In genomic region chr8:71966411-71966810, GRCm38 (mm10) we compare ENCODE assay signal across 23 mouse cellular contexts. TPM values are rescaled to one million over a fixed set of nuclear protein-coding genes. Genes with fewer than 3 reads are reported as not detected.
DNase-seq lines count a peak whose midpoint lies in the region; ATAC-seq and TF ChIP-seq lines count a peak whose summit lies in the region.
"Had no signal": no experiment of that assay in that cellular context is flagged by ENCODE, and none has a peak within 500 bp of the region (broad histone marks: within the 10 kb centered on the region; RNA-seq: fewer than 3 reads in every experiment).

No protein-coding gene starts in this region.

- CTCF ChIA-PET in Patski (lab: Charles Lee): interaction anchor here (1.0 to 1.3 kb wide), 2 partner anchors 13 to 32 kb away, joined by 3 read pairs; no protein-coding TSS in a partner anchor

- H3K9me3 ChIP-seq in forebrain, postnatal 0 days (ENCODE audit: low read length): no peaks in the 10 kb centered on the region
- H3K9me3 ChIP-seq in forebrain, embryonic 14.5 days (replicated peaks; ENCODE audit: control insufficient read depth, low read length): peaks cover 12% of the 10 kb centered on the region
- H3K9me3 ChIP-seq: forebrain, embryonic 15.5 days; liver, embryonic 13.5 days had no signal

- H3K4me2 ChIP-seq in forebrain, postnatal 0 days (ENCODE audit: low read depth): no peak overlapping the region
- no peak overlapping the region for H3K4me2 ChIP-seq in forebrain, embryonic 14.5 days (ENCODE audit: low read length)
- H3K4me2 ChIP-seq: forebrain, embryonic 15.5 days; heart, embryonic 12.5 days; liver, embryonic 13.5 days had no signal

- H3K27me3 ChIP-seq in forebrain, postnatal 0 days (ENCODE audit: insufficient read depth, low read length): no peaks in the 10 kb centered on the region
- H3K27me3 ChIP-seq in forebrain, embryonic 14.5 days (replicated peaks; ENCODE audit: control insufficient read depth, insufficient read depth, low read length): no peaks in the 10 kb centered on the region
- no peaks in the 10 kb centered on the region for H3K27me3 ChIP-seq in Patski
- H3K27me3 ChIP-seq: forebrain, embryonic 15.5 days; heart, embryonic 12.5 days; liver, embryonic 13.5 days had no signal

- peaks cover 32% of the 10 kb centered on the region for H3K36me3 ChIP-seq in forebrain, postnatal 0 days (ENCODE audit: insufficient read depth)
- H3K36me3 ChIP-seq in forebrain, embryonic 14.5 days (ENCODE audit: control insufficient read depth, insufficient read depth, low read length): peaks cover 44% of the 10 kb centered on the region

- H3K4me1 ChIP-seq in forebrain, postnatal 0 days (ENCODE audit: insufficient read depth): no peaks in the 10 kb centered on the region
- no peaks in the 10 kb centered on the region for H3K4me1 ChIP-seq in forebrain, embryonic 14.5 days (ENCODE audit: control insufficient read depth, insufficient read depth, low read length)
- H3K4me1 ChIP-seq: forebrain, embryonic 15.5 days; heart, embryonic 12.5 days; liver, embryonic 13.5 days; midbrain, embryonic 10.5 days had no signal

- POLR2A ChIA-PET in Patski (lab: Charles Lee): interaction anchor here (0.5 kb wide), 1 partner anchor 195 kb away, joined by 6 read pairs; no protein-coding TSS in a partner anchor

- no peak for ATAC-seq in forebrain, postnatal 0 days
- no peak for ATAC-seq in forebrain, embryonic 14.5 days
- ATAC-seq in Patski: no peak
- ATAC-seq: forebrain, embryonic 15.5 days; hindbrain, embryonic 16.5 days had no signal

- no peak overlapping the region for H3K4me3 ChIP-seq in forebrain, postnatal 0 days (ENCODE audit: low read depth, low read length)
- H3K4me3 ChIP-seq in forebrain, embryonic 14.5 days (ENCODE audit: low read depth, low read length): no peak overlapping the region
- H3K4me3 ChIP-seq in layer of hippocampus, adult 2 months: no peak overlapping the region
- H3K4me3 ChIP-seq: erythroblast, embryonic 14.5 days; forebrain, embryonic 15.5 days; heart, embryonic 12.5 days; liver, embryonic 13.5 days; midbrain, embryonic 10.5 days; myocyte had no signal

- H3K27ac ChIP-seq in forebrain, postnatal 0 days (ENCODE audit: low read depth, low read length): no peak overlapping the region
- no peak overlapping the region for H3K27ac ChIP-seq in forebrain, embryonic 14.5 days (ENCODE audit: low read depth, low read length)
- no peak overlapping the region for H3K27ac ChIP-seq in layer of hippocampus, adult 2 months
- H3K27ac ChIP-seq: forebrain, embryonic 15.5 days; liver, embryonic 13.5 days; midbrain, embryonic 10.5 days had no signal

- TF ChIP-seq CTCF in forebrain, postnatal 0 days (IDR thresholded peaks at IDR 0.05; ENCODE audit: low read depth): 0 out of 2 replicates have a peak, but pooled peaks have one; percentile 21
- TF ChIP-seq CTCF in layer of hippocampus, adult 2 months (conservative IDR thresholded peaks at IDR 0.05): peak; percentile 46
- peak; percentile 39 for TF ChIP-seq CTCF in Patski (IDR thresholded peaks at IDR 0.05)

- no peak for DNase-seq in forebrain, postnatal 0 days
- DNase-seq in forebrain, embryonic 14.5 days (ENCODE audit: low spot score): no peak
- DNase-seq in layer of hippocampus, adult 2 months (ENCODE audit: low spot score in 2 of 2): no peak
- DNase-seq in layer of hippocampus, postnatal 14 days (ENCODE audit: low spot score in 2 of 2): no peak
- DNase-seq in A20 (ENCODE audit: low read depth, low spot score) (peak; percentile 22), Patski (ENCODE audit: low read depth, low spot score) (no peak)
- DNase-seq in cerebellum, postnatal 25 days: no peak
- no peak for DNase-seq in gastrocnemius, postnatal 25 days
- DNase-seq: adrenal gland, postnatal 14 days; cerebellum, adult 11-12 months; kidney, adult 9 months; kidney, postnatal 4 days; layer of hippocampus, postnatal 36 days; liver, embryonic 13.5 days; lung, postnatal 14 days; right cerebral cortex, postnatal 4 days had no signal

- no peak overlapping the region for H3K9ac ChIP-seq in forebrain, postnatal 0 days
- H3K9ac ChIP-seq in forebrain, embryonic 14.5 days (ENCODE audit: low read length): no peak overlapping the region
- H3K9ac ChIP-seq: forebrain, embryonic 15.5 days; heart, embryonic 12.5 days; liver, embryonic 13.5 days had no signal

- in situ Hi-C loops in Patski (cut with MboI; ENCODE audit: low pct_unique_long_range_greater_than_20kb): no loop called here

RNA-seq across cellular contexts. Expression of gene Zfp961, which starts 15.6 kb away (rescaled TPM):
- total RNA-seq in forebrain, postnatal 0 days (2014; rRNA removed): 28.8 and 29.4 TPM in 2 replicates
- polyA plus RNA-seq in forebrain, postnatal 0 days (2015; fragmentation: Nextera tagmentation; extraction: Ambion mirVana): 11.1 and 14.5 TPM in 2 replicates
- polyA plus RNA-seq in forebrain, embryonic 14.5 days (2014; fragmentation: Nextera tagmentation; extraction: Ambion mirVana): 26.2 and 27.8 TPM in 2 replicates
- total RNA-seq in layer of hippocampus, adult 2 months (2021): 10 to 100 TPM; 17.8 to 18.9 TPM
- total RNA-seq in layer of hippocampus, postnatal 14 days (2021): 10 to 100 TPM; 17.0 to 17.7 TPM
- polyA plus RNA-seq in Patski (2021): 13.3 TPM
- total RNA-seq in gastrocnemius, postnatal 25 days (2021): 1 to 10 TPM; 2.4 to 3.0 TPM

RNA-seq across cellular contexts. Expression of gene Cyp4f18, which starts 43.0 kb away (rescaled TPM):
- total RNA-seq in forebrain, postnatal 0 days (2014; rRNA removed): 0.77 TPM in 1 of 2 replicates, not detected in the other
- polyA plus RNA-seq in forebrain, postnatal 0 days (2015; fragmentation: Nextera tagmentation; extraction: Ambion mirVana): 0.44 and 0.52 TPM in 2 replicates
- polyA plus RNA-seq in forebrain, embryonic 14.5 days (2014; fragmentation: Nextera tagmentation; extraction: Ambion mirVana): 0.12 and 0.23 TPM in 2 replicates
- not detected for total RNA-seq in layer of hippocampus, adult 2 months (2021)
- not detected for total RNA-seq in layer of hippocampus, postnatal 14 days (2021)
- not detected for polyA plus RNA-seq in Patski (2021)
- under 1 TPM; 0.36 to 0.40 TPM for total RNA-seq in gastrocnemius, postnatal 25 days (2021)
- total RNA-seq: layer of hippocampus, postnatal 36 days; left cerebral cortex, postnatal 25 days had no signal

RNA-seq across cellular contexts. Expression of gene Zfp617, which starts 58.0 kb away (rescaled TPM):
- 33.3 and 34.4 TPM in 2 replicates for total RNA-seq in forebrain, postnatal 0 days (2014; rRNA removed)
- 11.5 and 19.5 TPM in 2 replicates for polyA plus RNA-seq in forebrain, postnatal 0 days (2015; fragmentation: Nextera tagmentation; extraction: Ambion mirVana)
- 31.6 and 32.1 TPM in 2 replicates for polyA plus RNA-seq in forebrain, embryonic 14.5 days (2014; fragmentation: Nextera tagmentation; extraction: Ambion mirVana)
- 10 to 100 TPM; 26.5 to 26.6 TPM for total RNA-seq in layer of hippocampus, adult 2 months (2021)
- 10 to 100 TPM; 25.2 to 31.4 TPM for total RNA-seq in layer of hippocampus, postnatal 14 days (2021)
- 26.0 TPM for polyA plus RNA-seq in Patski (2021)
- 10 to 100 TPM; 14.5 to 18.5 TPM for total RNA-seq in gastrocnemius, postnatal 25 days (2021)

RNA-seq across cellular contexts. Expression of gene Zfp882, which starts 58.0 kb away (rescaled TPM):
- 18.5 and 21.1 TPM in 2 replicates for total RNA-seq in forebrain, postnatal 0 days (2014; rRNA removed)
- 4.4 and 7.8 TPM in 2 replicates for polyA plus RNA-seq in forebrain, postnatal 0 days (2015; fragmentation: Nextera tagmentation; extraction: Ambion mirVana)
- 15.4 and 19.7 TPM in 2 replicates for polyA plus RNA-seq in forebrain, embryonic 14.5 days (2014; fragmentation: Nextera tagmentation; extraction: Ambion mirVana)
- total RNA-seq in layer of hippocampus, adult 2 months (2021): 10 to 100 TPM; 13.0 to 20.6 TPM
- total RNA-seq in layer of hippocampus, postnatal 14 days (2021): 10 to 100 TPM; 10.9 to 12.8 TPM
- polyA plus RNA-seq in Patski (2021): 3.0 TPM
- 1 to 10 TPM; 2.5 to 2.6 TPM for total RNA-seq in gastrocnemius, postnatal 25 days (2021)
- polyA plus RNA-seq: erythroblast, embryonic 14.5 days had no signal
